Mouse (Mus musculus) brain, adult 2 months (tissue): ENCODE measurements at regions not wholly inside any gene's neighbourhood (a gene's known extent, or its start where the extent isn't known, plus 50 kb on each side); places are given as distances from the start of the nearest gene placed in this dataset.
"Not testable (repeated sequence)": the region's sequence is repeated elsewhere in the genome, so short reads cannot be mapped to it uniquely, and the experiment has no call there.

ENCODE experiments used
- DNase-seq: peaks from one replicate; pipeline ENCODE4 v3.0.0; 2011; ENCODE audit warnings: low read depth, low spot score

- no peak for DNase-seq
Observed at GRCm38 (mm10) chr13:45130516-45131249, 52.2 kb downstream of the Gm9817 start.

- DNase-seq: no peak
Observed at GRCm38 (mm10) chr13:45140616-45141015, 62.1 kb downstream of the Gm9817 start.

GRCm38 (mm10) chr13:45145129-45145528, 66.6 kb downstream of the Gm9817 start:
- no peak for DNase-seq

- DNase-seq: peak; percentile 16
Observed at GRCm38 (mm10) chr13:45156223-45156622, 77.7 kb downstream of the Gm9817 start.

GRCm38 (mm10) chr13:45156982-45157381, 78.5 kb downstream of the Gm9817 start:
- DNase-seq: no peak

GRCm38 (mm10) chr13:45160281-45160680, 81.8 kb downstream of the Gm9817 start:
- no peak for DNase-seq

GRCm38 (mm10) chr13:45164001-45164778, 85.7 kb downstream of the Gm9817 start:
- no peak for DNase-seq

GRCm38 (mm10) chr13:45165159-45165558, 86.7 kb downstream of the Gm9817 start:
- no peak for DNase-seq

- DNase-seq: no peak
Observed at GRCm38 (mm10) chr13:45169716-45170115, 91.2 kb downstream of the Gm9817 start.

- no peak for DNase-seq
Observed at GRCm38 (mm10) chr13:45173139-45173538, 94.6 kb downstream of the Gm9817 start.

- DNase-seq: not testable (repeated sequence)
Observed at GRCm38 (mm10) chr13:45175711-45176205, 97.3 kb downstream of the Gm9817 start.

GRCm38 (mm10) chr13:45181529-45182230, 103.2 kb downstream of the Gm9817 start:
- DNase-seq: no peak

- DNase-seq: no peak
Observed at GRCm38 (mm10) chr13:45189389-45189788, 110.9 kb downstream of the Gm9817 start.

GRCm38 (mm10) chr13:45190151-45190550, 111.7 kb downstream of the Gm9817 start:
- no peak for DNase-seq

- DNase-seq: peak; percentile 21
Observed at GRCm38 (mm10) chr13:45192079-45192478, 113.6 kb downstream of the Gm9817 start.

GRCm38 (mm10) chr13:45195562-45195961, 117.1 kb downstream of the Gm9817 start:
- no peak for DNase-seq

GRCm38 (mm10) chr13:45196363-45196762, 117.9 kb downstream of the Gm9817 start:
- no peak for DNase-seq

- peak; percentile 73 for DNase-seq
Observed at GRCm38 (mm10) chr13:45200511-45201120, 122.1 kb downstream of the Gm9817 start.

- peak; percentile 53 for DNase-seq
Observed at GRCm38 (mm10) chr13:45204856-45205255, 126.4 kb downstream of the Gm9817 start.

- DNase-seq: no peak
Observed at GRCm38 (mm10) chr13:45208540-45209197, 130.2 kb downstream of the Gm9817 start.

- no peak for DNase-seq
Observed at GRCm38 (mm10) chr13:45211241-45211640, 132.7 kb downstream of the Gm9817 start.
